Mouse (Mus musculus) thymus, adult 2 months (tissue): ENCODE results near the gene Wdr26. TPM values are rescaled to one million over a fixed set of nuclear protein-coding genes. Genes with fewer than 3 reads are reported as not detected.

Experiments
- DNase-seq: peaks from one replicate; pipeline ENCODE4 v3.0.0; 2021
- H3K27ac ChIP-seq: fragments of 200-500 bp; 2 replicates; pipeline ENCODE4 v1.5.1; 2012; ENCODE audit warnings: low read length, control low read depth; ENCODE audit not compliant: control insufficient read depth, insufficient read depth
- H3K27me3 ChIP-seq: fragments of 200-500 bp; 2 replicates; pipeline ENCODE4 v1.6.1; 2012; ENCODE audit warnings: mild to moderate bottlenecking, low read length, moderate library complexity, mixed read lengths; ENCODE audit not compliant: control insufficient read depth, insufficient read depth
- H3K36me3 ChIP-seq: fragments of 200-500 bp; 2 replicates; pipeline ENCODE4 v1.6.1; 2012; ENCODE audit warnings: mild to moderate bottlenecking, low read length, moderate library complexity; ENCODE audit not compliant: control insufficient read depth, insufficient read depth
- H3K4me1 ChIP-seq: fragments of 200-500 bp; replicated peaks from 2 replicates; pipeline ENCODE4 v1.6.1; 2012; ENCODE audit warnings: low read length; ENCODE audit not compliant: control insufficient read depth, insufficient read depth
- H3K4me3 ChIP-seq: fragments of 200-500 bp; 2 replicates; pipeline ENCODE4 v1.5.1; 2012; ENCODE audit warnings: mild to moderate bottlenecking, low read length, control low read depth, moderate library complexity; ENCODE audit not compliant: control insufficient read depth, insufficient read depth
- CTCF ChIP-seq: fragments of 200-500 bp; IDR thresholded peaks from 2 replicates; pipeline ENCODE4 v1.5.1; 2012; ENCODE audit warnings: mild to moderate bottlenecking, control low read depth, low read length, moderate library complexity, borderline replicate concordance; ENCODE audit not compliant: control insufficient read depth, poor library complexity, insufficient read depth; ENCODE audit errors: extremely low read depth
- POLR2A ChIP-seq: fragments of 200-500 bp; IDR thresholded peaks from 2 replicates; pipeline ENCODE4 v1.6.1; 2012; ENCODE audit warnings: mild to moderate bottlenecking, low read length, control low read depth, moderate library complexity; ENCODE audit not compliant: control insufficient read depth, poor library complexity, insufficient read depth; ENCODE audit errors: extremely low read depth
- WGBS: fragments of 180-500 bp; shearing (Covaris S2); methylation state at CpG from one replicate; pipeline ENCODE4 v1.1.7; 2018; 5-methylcytosine and 5-hydroxymethylcytosine counted together
- polyA plus RNA-seq: library from polyadenylated mRNA; depleted of rRNA; stranded (reverse); fragments of >200 nt; gene quantifications from 2 replicates; pipeline ENCODE4 v1.2.3, GENCODE M21; 2012

Wdr26 gene
- polyA plus RNA-seq, 1 experiment, result 62.4 TPM

- WGBS, result 98% methylated on average over 4 of the region's 4 CpGs
- no peaks in the 10 kb centered on the region for H3K4me1 ChIP-seq
- H3K27me3 ChIP-seq, result no peaks in the 10 kb centered on the region
- H3K27ac ChIP-seq, result no peak overlapping the region
- H3K36me3 ChIP-seq, result peaks cover 89% of the 10 kb centered on the region
- TF ChIP-seq CTCF (no peak), POLR2A (no peak)
- no peak for DNase-seq
- H3K4me3 ChIP-seq, result no peak overlapping the region
These were observed 22.9 kb downstream of the Wdr26 start for GRCm38 (mm10) chr1:181188925-181189324.

DNA sequence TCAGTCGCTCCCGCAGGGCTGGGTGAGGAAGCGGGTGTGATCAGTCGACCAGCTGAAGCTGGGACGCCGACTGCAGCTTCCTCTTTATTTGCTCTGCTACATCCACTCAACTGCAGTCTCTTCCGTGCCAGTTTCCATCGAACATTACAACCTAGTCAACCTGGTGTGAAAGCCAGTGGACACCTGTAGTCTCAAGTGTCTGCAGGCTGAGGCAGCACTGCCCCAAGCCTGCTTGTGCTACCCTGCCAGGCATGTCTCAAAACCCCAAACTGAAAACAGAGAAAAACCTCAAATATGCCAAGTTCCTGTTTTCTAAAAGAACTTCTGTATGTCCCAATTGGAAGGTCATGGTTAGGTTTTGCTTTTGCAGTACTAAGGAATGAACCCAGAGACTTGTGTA is 41.6 kb downstream of the Wdr26 start:
- TF ChIP-seq POLR2A (no peak), CTCF (no peak)
- Histone ChIP-seq H3K4me3 (no peak overlapping the region), H3K27ac (no peak overlapping the region), H3K27me3 (no peaks in the 10 kb centered on the region), H3K36me3 (peaks cover 23% of the 10 kb centered on the region), H3K4me1 (peaks cover 5% of the 10 kb centered on the region; the same call in 1 of the 2 replicates)
- 14% methylated on average over 8 of the region's 8 CpGs for WGBS
- DNase-seq, result no peak

- peaks cover 24% of the 10 kb centered on the region for H3K36me3 ChIP-seq
- H3K4me3 ChIP-seq, result no peak overlapping the region
- WGBS, result 82% methylated on average over 3 of the region's 3 CpGs
- H3K27ac ChIP-seq, result no peak overlapping the region
- DNase-seq, result no peak
- H3K4me1 ChIP-seq, result peaks cover 5% of the 10 kb centered on the region; the same call in 1 of the 2 replicates
- no peak for TF ChIP-seq POLR2A
- no peak for TF ChIP-seq CTCF
- H3K27me3 ChIP-seq, result no peaks in the 10 kb centered on the region
These were observed 43.4 kb downstream of the Wdr26 start for GRCm38 (mm10) chr1:181168377-181168776.

DNA sequence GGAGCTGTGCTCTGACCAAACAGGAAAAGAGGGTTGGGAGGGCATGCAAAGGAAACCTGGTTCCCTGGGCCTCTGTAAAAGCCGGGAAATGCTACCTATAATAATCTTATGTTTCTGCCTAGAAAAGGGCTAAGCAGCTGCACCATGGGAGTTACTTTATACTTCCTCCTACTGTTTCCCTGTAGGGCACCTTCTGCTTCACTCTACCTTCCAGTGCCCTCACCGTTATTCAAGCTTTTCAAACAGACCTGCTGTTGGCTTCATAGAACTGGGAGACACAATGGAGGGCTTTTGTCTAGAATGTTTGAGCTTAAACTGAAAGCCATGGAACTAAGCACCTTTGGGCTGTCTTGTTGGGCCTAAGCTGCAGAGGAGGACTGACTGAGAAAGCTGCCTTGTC is 44.0 kb downstream of the Wdr26 start:
- Histone ChIP-seq H3K36me3 (peaks cover 30% of the 10 kb centered on the region), H3K4me1 (peaks cover 5% of the 10 kb centered on the region; the same call in 1 of the 2 replicates), H3K27ac (no peak overlapping the region), H3K27me3 (no peaks in the 10 kb centered on the region), H3K4me3 (no peak overlapping the region)
- no peak for TF ChIP-seq CTCF
- no peak for TF ChIP-seq POLR2A
- DNase-seq, result no peak
- WGBS, result 92% methylated on average over 2 of the region's 2 CpGs

DNA sequence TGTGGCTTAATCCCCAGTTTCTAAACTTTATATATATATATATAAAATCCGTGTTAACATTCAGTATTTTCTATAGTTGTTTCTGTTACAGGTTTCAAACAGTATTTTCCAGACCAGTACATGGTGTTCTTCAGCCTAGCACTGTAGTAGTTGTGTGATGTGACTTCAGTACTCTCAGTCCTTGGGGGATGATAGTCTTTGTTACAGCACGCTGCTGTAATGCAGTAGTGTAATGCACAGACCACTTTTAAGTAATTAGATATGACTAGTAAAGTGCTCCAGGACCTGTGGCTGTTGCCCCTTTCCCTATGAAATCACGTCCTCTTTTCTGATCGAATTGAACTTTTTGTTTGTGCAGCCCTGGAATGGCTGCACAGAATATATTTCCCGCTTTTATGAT is 60.3 kb downstream of the Wdr26 start:
- Histone ChIP-seq H3K36me3 (no peaks in the 10 kb centered on the region; the same call in 1 of the 2 replicates), H3K4me3 (no peak overlapping the region), H3K27ac (no peak overlapping the region), H3K27me3 (no peaks in the 10 kb centered on the region), H3K4me1 (no peaks in the 10 kb centered on the region)
- WGBS, result 42% methylated on average over 5 of the region's 5 CpGs
- no peak for TF ChIP-seq CTCF
- no peak for TF ChIP-seq POLR2A
- no peak for DNase-seq

- peak; percentile 92 for DNase-seq
- Histone ChIP-seq H3K27ac (no peak overlapping the region), H3K4me1 (no peaks in the 10 kb centered on the region), H3K27me3 (no peaks in the 10 kb centered on the region), H3K4me3 (peak overlapping the region; percentile 81), H3K36me3 (no peaks in the 10 kb centered on the region)
- TF ChIP-seq POLR2A (peak; percentile 82), CTCF (0 out of 2 replicates have a peak, but pooled peaks have one; percentile 42)
- WGBS, result under 1% methylated on average over 59 of the region's 59 CpGs
These were observed 60.8 kb downstream of the Wdr26 start for GRCm38 (mm10) chr1:181150827-181151534.
